Mouse (Mus musculus): ENCODE results near the gene Tgm5.
"Not testable (repeated sequence)": the region's sequence is repeated elsewhere in the genome, so short reads cannot be mapped to it uniquely, and the experiment has no call there.

The Tgm5 gene

GRCm38 (mm10) chr2:121085480-121086185, at the start of gene Tgm5:
TSS of gene Tgm5 (minus strand) at chr2:121085841.
- no peak for DNase-seq (ENCODE audit: low read depth, low spot score)

- DNase-seq (ENCODE audit: low read depth, low spot score), result no peak
Measured at GRCm38 (mm10) chr2:121132822-121133221, 47.2 kb upstream of the Tgm5 start.

GRCm38 (mm10) chr2:121128865-121129620, 43.4 kb upstream of the Tgm5 start:
- DNase-seq (ENCODE audit: low read depth, low spot score), result no peak

GRCm38 (mm10) chr2:121127536-121127935, 41.9 kb upstream of the Tgm5 start:
- no peak for DNase-seq (ENCODE audit: low read depth, low spot score)

GRCm38 (mm10) chr2:121126302-121126701, 40.7 kb upstream of the Tgm5 start:
- DNase-seq (ENCODE audit: low read depth, low spot score), result not testable (repeated sequence)

- no peak for DNase-seq (ENCODE audit: low read depth, low spot score)
Measured at GRCm38 (mm10) chr2:121119260-121119659, 33.6 kb upstream of the Tgm5 start.

- DNase-seq (ENCODE audit: low read depth, low spot score), result no peak
Measured at GRCm38 (mm10) chr2:121115418-121115817, 29.8 kb upstream of the Tgm5 start.

- DNase-seq (ENCODE audit: low read depth, low spot score), result no peak
Measured at GRCm38 (mm10) chr2:121109695-121110094, 24.1 kb upstream of the Tgm5 start, which contains the start of gene Tgm7. TSS of gene Tgm7 (minus strand) at chr2:121109795.

GRCm38 (mm10) chr2:121105940-121106339, 20.3 kb upstream of the Tgm5 start:
- no peak for DNase-seq (ENCODE audit: low read depth, low spot score)

- peak; percentile 81 for DNase-seq (ENCODE audit: low read depth, low spot score)
Measured at GRCm38 (mm10) chr2:121102051-121102450, 16.4 kb upstream of the Tgm5 start.

- no peak for DNase-seq (ENCODE audit: low read depth, low spot score)
Measured at GRCm38 (mm10) chr2:121089751-121090150, 4.1 kb upstream of the Tgm5 start.

- no peak for DNase-seq (ENCODE audit: low read depth, low spot score)
Measured at GRCm38 (mm10) chr2:121088507-121088906, 2.9 kb upstream of the Tgm5 start.

GRCm38 (mm10) chr2:121082626-121083025, 3.0 kb downstream of the Tgm5 start:
- no peak for DNase-seq (ENCODE audit: low read depth, low spot score)

GRCm38 (mm10) chr2:121074747-121075146, 10.9 kb downstream of the Tgm5 start:
- no peak for DNase-seq (ENCODE audit: low read depth, low spot score)

- no peak for DNase-seq (ENCODE audit: low read depth, low spot score)
Measured at GRCm38 (mm10) chr2:121071871-121072270, 13.8 kb downstream of the Tgm5 start.

- no peak for DNase-seq (ENCODE audit: low read depth, low spot score)
Measured at GRCm38 (mm10) chr2:121069506-121069905, 16.1 kb downstream of the Tgm5 start.

- peak; percentile 3 for DNase-seq (ENCODE audit: low read depth, low spot score)
Measured at GRCm38 (mm10) chr2:121067116-121067515, 18.5 kb downstream of the Tgm5 start.

GRCm38 (mm10) chr2:121061315-121061714, 24.3 kb downstream of the Tgm5 start:
- no peak for DNase-seq (ENCODE audit: low read depth, low spot score)

- DNase-seq (ENCODE audit: low read depth, low spot score), result no peak
Measured at GRCm38 (mm10) chr2:121057997-121058396, 27.6 kb downstream of the Tgm5 start.

- DNase-seq (ENCODE audit: low read depth, low spot score), result no peak
Measured at GRCm38 (mm10) chr2:121055915-121056314, 29.7 kb downstream of the Tgm5 start.

GRCm38 (mm10) chr2:121054060-121054459, 31.6 kb downstream of the Tgm5 start:
- no peak for DNase-seq (ENCODE audit: low read depth, low spot score)

GRCm38 (mm10) chr2:121052176-121052575, 33.5 kb downstream of the Tgm5 start:
- DNase-seq (ENCODE audit: low read depth, low spot score), result no peak

GRCm38 (mm10) chr2:121045653-121046052, 40.0 kb downstream of the Tgm5 start:
- DNase-seq (ENCODE audit: low read depth, low spot score), result no peak
